Mouse (Mus musculus): ENCODE data around the gene Asb2. TPM values are rescaled to one million over a fixed set of nuclear protein-coding genes. Genes with fewer than 3 reads are reported as not detected.

Asb2 gene
- total and polyA plus RNA-seq, 3 experiments = 3.0 to 5.3 (median 4.1) TPM

GRCm38 (mm10) chr12:103373530-103374236 lies 17.9 kb upstream of the Asb2 start:
- dilution Hi-C loops (cut with MboI; ENCODE audit: extremely low pct_ligation_motif_present, extremely low pct_unique_long_range_greater_than_20kb, low sequenced_read_pairs) = no loop called here
- no peak for DNase-seq (ENCODE audit: extremely low read depth)
- Histone ChIP-seq H3K27ac (ENCODE audit: insufficient read depth, low read depth) (no peak overlapping the region), H3K4me3 (replicated peaks in 1 of 3; ENCODE audit: low read depth in 2 of 3, low read length in 2 of 3, poor library complexity in 1 of 3) (no peak overlapping the region), H3K4me1 (ENCODE audit: control insufficient read depth in 1 of 2, insufficient read depth in 2 of 2) (no peaks in the 10 kb centered on the region), H3K9ac (ENCODE audit: insufficient read depth, low read depth) (no peak overlapping the region), H3K27me3 (replicated peaks) (peaks cover 36% of the 10 kb centered on the region), H3K79me2 (replicated peaks; ENCODE audit: control insufficient read depth, extremely low read depth, insufficient read depth, poor library complexity, severe bottlenecking) (no peaks in the 10 kb centered on the region), H3K9me3 (replicated peaks; ENCODE audit: low read length) (no peaks in the 10 kb centered on the region), H3K4me2 (ENCODE audit: insufficient read depth, low read depth, poor library complexity, severe bottlenecking) (no peak overlapping the region), H3K36me3 (replicated peaks in 1 of 2; ENCODE audit: control insufficient read depth in 1 of 2, insufficient read depth in 1 of 2, low read length in 1 of 2) (no peaks in the 10 kb centered on the region)
- in situ Hi-C loops (cut with MboI; ENCODE audit: low pct_ligation_motif_present, low pct_unique_long_range_greater_than_20kb, low sequenced_read_pairs) = no loop called here
- TF ChIP-seq ZNF384 (IDR thresholded peaks at IDR 0.05; ENCODE audit: low read depth, low read length) = no peak
- no peak for TF ChIP-seq MYC (IDR thresholded peaks at IDR 0.05; ENCODE audit: low read depth, low read length)
- no peak for TF ChIP-seq NRF1 (IDR thresholded peaks at IDR 0.05; ENCODE audit: low read depth, low read length)
- no peak for TF ChIP-seq ELF1 (IDR thresholded peaks at IDR 0.05; ENCODE audit: low read depth, low read length)
- no peak for TF ChIP-seq NELFE (IDR thresholded peaks at IDR 0.05; ENCODE audit: low read depth, low read length)
- TF ChIP-seq JUN (IDR thresholded peaks at IDR 0.05; ENCODE audit: insufficient read depth, low read depth, low read length) = no peak
- no peak for TF ChIP-seq MXI1 (IDR thresholded peaks at IDR 0.05; ENCODE audit: low read depth, low read length)
- no peak for TF ChIP-seq RCOR1 (conservative IDR thresholded peaks at IDR 0.05; ENCODE audit: low read depth, low read length)
- TF ChIP-seq KAT2A (IDR thresholded peaks at IDR 0.05; ENCODE audit: insufficient replicate concordance, low read length) = no peak
- TF ChIP-seq GABPA (IDR thresholded peaks at IDR 0.05; ENCODE audit: insufficient replicate concordance, low read depth, low read length) = no peak
- TF ChIP-seq ZMIZ1 (IDR thresholded peaks at IDR 0.05; ENCODE audit: low read depth, low read length) = no peak
- TF ChIP-seq ZKSCAN1 (IDR thresholded peaks at IDR 0.05; ENCODE audit: borderline replicate concordance, low read depth, low read length) = no peak
- TF ChIP-seq E2F4 (IDR thresholded peaks at IDR 0.05; ENCODE audit: insufficient replicate concordance, low read depth, low read length) = no peak
- no peak for TF ChIP-seq USF1 (IDR thresholded peaks at IDR 0.05; ENCODE audit: low read depth, low read length)
- TF ChIP-seq CTCF (conservative IDR thresholded peaks at IDR 0.05 in 1 of 2, IDR thresholded peaks at IDR 0.05 in 1 of 2; ENCODE audit: low read depth in 2 of 2, low read length in 2 of 2) = no peak

- Histone ChIP-seq H3K9ac (ENCODE audit: insufficient read depth, low read depth) (no peak overlapping the region), H3K79me2 (replicated peaks; ENCODE audit: control insufficient read depth, extremely low read depth, insufficient read depth, poor library complexity, severe bottlenecking) (no peaks in the 10 kb centered on the region), H3K4me1 (ENCODE audit: control insufficient read depth in 1 of 2, insufficient read depth in 2 of 2) (no peaks in the 10 kb centered on the region), H3K4me2 (ENCODE audit: insufficient read depth, low read depth, poor library complexity, severe bottlenecking) (no peak overlapping the region), H3K36me3 (replicated peaks in 1 of 2; ENCODE audit: control insufficient read depth in 1 of 2, insufficient read depth in 1 of 2, low read length in 1 of 2) (no peaks in the 10 kb centered on the region), H3K27ac (ENCODE audit: insufficient read depth, low read depth) (no peak overlapping the region), H3K9me3 (replicated peaks; ENCODE audit: low read length) (no peaks in the 10 kb centered on the region), H3K4me3 (replicated peaks in 1 of 3; ENCODE audit: low read depth in 2 of 3, low read length in 2 of 3, poor library complexity in 1 of 3) (no peak overlapping the region), H3K27me3 (replicated peaks) (peaks cover 45% of the 10 kb centered on the region)
- in situ Hi-C loops (cut with MboI; ENCODE audit: low pct_ligation_motif_present, low pct_unique_long_range_greater_than_20kb, low sequenced_read_pairs) = no loop called here
- DNase-seq (ENCODE audit: extremely low read depth) = peak; percentile 64
- dilution Hi-C loops (cut with MboI; ENCODE audit: extremely low pct_ligation_motif_present, extremely low pct_unique_long_range_greater_than_20kb, low sequenced_read_pairs) = no loop called here
- no peak for TF ChIP-seq MAFK (IDR thresholded peaks at IDR 0.05; ENCODE audit: insufficient replicate concordance, low read length)
- no peak for TF ChIP-seq TCF12 (IDR thresholded peaks at IDR 0.05; ENCODE audit: low read depth, low read length)
- TF ChIP-seq POLR2AphosphoS2 (IDR thresholded peaks at IDR 0.05; ENCODE audit: low read depth, low read length) = no peak
- TF ChIP-seq UBTF (IDR thresholded peaks at IDR 0.05; ENCODE audit: low read depth, low read length) = no peak
- TF ChIP-seq RCOR1 (conservative IDR thresholded peaks at IDR 0.05; ENCODE audit: low read depth, low read length) = no peak
- no peak for TF ChIP-seq JUN (IDR thresholded peaks at IDR 0.05; ENCODE audit: insufficient read depth, low read depth, low read length)
- TF ChIP-seq ELF1 (IDR thresholded peaks at IDR 0.05; ENCODE audit: low read depth, low read length) = no peak
- no peak for TF ChIP-seq USF1 (IDR thresholded peaks at IDR 0.05; ENCODE audit: low read depth, low read length)
- TF ChIP-seq CHD1 (IDR thresholded peaks at IDR 0.05; ENCODE audit: low read depth, low read length) = no peak
- no peak; the same call in 1 of the 2 replicates for TF ChIP-seq ZKSCAN1 (IDR thresholded peaks at IDR 0.05; ENCODE audit: borderline replicate concordance, low read depth, low read length)
- TF ChIP-seq USF2 (conservative IDR thresholded peaks at IDR 0.05; ENCODE audit: low read depth, low read length) = no peak
- no peak for TF ChIP-seq ZNF384 (IDR thresholded peaks at IDR 0.05; ENCODE audit: low read depth, low read length)
- TF ChIP-seq IRF4 (IDR thresholded peaks at IDR 0.05; ENCODE audit: low read depth, low read length) = peak; percentile 36; the same call in 1 of the 2 replicates
- no peak for TF ChIP-seq HCFC1 (IDR thresholded peaks at IDR 0.05; ENCODE audit: low read depth, low read length)
- TF ChIP-seq E2F4 (IDR thresholded peaks at IDR 0.05; ENCODE audit: insufficient replicate concordance, low read depth, low read length) = no peak
- TF ChIP-seq RAD21 (IDR thresholded peaks at IDR 0.05; ENCODE audit: low read depth, low read length) = peak; percentile 58
- TF ChIP-seq PAX5 (IDR thresholded peaks at IDR 0.05; ENCODE audit: low read length) = no peak
- TF ChIP-seq POLR2A (IDR thresholded peaks at IDR 0.05; ENCODE audit: low read depth, low read length) = no peak
- peak; percentile 83 to 96 for TF ChIP-seq CTCF (conservative IDR thresholded peaks at IDR 0.05 in 1 of 2, IDR thresholded peaks at IDR 0.05 in 1 of 2; ENCODE audit: low read depth in 2 of 2, low read length in 2 of 2)
- TF ChIP-seq TBP (conservative IDR thresholded peaks at IDR 0.05; ENCODE audit: low read depth, low read length) = no peak
- no peak for TF ChIP-seq SIN3A (IDR thresholded peaks at IDR 0.05; ENCODE audit: low read length)
- no peak for TF ChIP-seq MYC (IDR thresholded peaks at IDR 0.05; ENCODE audit: low read depth, low read length)
- 0 out of 2 replicates have a peak, but pooled peaks have one; percentile 16 for TF ChIP-seq NELFE (IDR thresholded peaks at IDR 0.05; ENCODE audit: low read depth, low read length)
- TF ChIP-seq BHLHE40 (IDR thresholded peaks at IDR 0.05; ENCODE audit: low read depth, low read length) = no peak
- no peak for TF ChIP-seq EP300 (IDR thresholded peaks at IDR 0.05; ENCODE audit: low read length)
These were observed 15.9 kb upstream of the Asb2 start for GRCm38 (mm10) chr12:103371711-103372110.
